9 mouse cellular contexts compared by ENCODE assay signal in the genomic region with DNA sequence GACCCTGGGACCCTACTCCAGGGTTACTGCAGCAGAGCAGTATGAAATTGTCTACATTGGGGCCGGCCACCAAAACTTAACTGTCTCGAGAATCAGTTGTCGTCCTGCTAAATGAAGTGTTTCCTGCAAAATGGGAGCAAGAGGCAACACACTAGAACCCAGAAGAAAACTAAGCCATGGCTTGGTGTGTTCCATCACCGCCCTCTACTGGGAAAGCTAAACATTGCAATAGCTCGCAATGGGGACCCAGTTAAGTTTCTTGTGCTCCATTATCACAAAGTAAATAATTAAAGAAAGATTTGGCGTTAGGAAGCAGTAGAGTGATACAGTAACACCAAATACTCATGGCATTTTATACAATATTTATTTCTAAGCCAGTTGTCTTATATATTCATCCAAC.
A peak's percentile ranks its signal among the peaks of the same experiment; 100 is the strongest.
DNase-seq lines count a peak whose midpoint lies in the region; ATAC-seq and TF ChIP-seq lines count a peak whose summit lies in the region.
"Had no signal": no experiment of that assay in that cellular context is flagged by ENCODE, and none has a peak within 500 bp of the region (broad histone marks: within the 10 kb centered on the region; RNA-seq: fewer than 3 reads in every experiment).

No protein-coding gene starts in this region.

- H3K9me3 ChIP-seq in hindbrain, embryonic 11.5 days (ENCODE audit: control insufficient read depth, low read length), result no peaks in the 10 kb centered on the region
- no peaks in the 10 kb centered on the region for H3K9me3 ChIP-seq in hindbrain, embryonic 12.5 days (replicated peaks)
- H3K9me3 ChIP-seq in ES-Bruce4 (replicated peaks; ENCODE audit: control insufficient read depth, insufficient read depth, low read length, poor library complexity, severe bottlenecking), result no peaks in the 10 kb centered on the region
- H3K9me3 ChIP-seq in midbrain, postnatal 0 days (ENCODE audit: low read length), result no peaks in the 10 kb centered on the region
- H3K9me3 ChIP-seq: hindbrain, embryonic 15.5 days had no signal

- no peak for TF ChIP-seq POLR2A in ES-Bruce4 (IDR thresholded peaks at IDR 0.05; ENCODE audit: insufficient read depth, low read length)

- TF ChIP-seq CTCF in ES-Bruce4 (IDR thresholded peaks at IDR 0.05; ENCODE audit: low read depth, low read length), result peak; percentile 20
- TF ChIP-seq CTCF in left cerebral cortex, adult 2 months (IDR thresholded peaks at IDR 0.05), result peak; percentile 84
- peak; percentile 72 for TF ChIP-seq CTCF in midbrain, postnatal 0 days (IDR thresholded peaks at IDR 0.05)

- H3K9ac ChIP-seq in hindbrain, embryonic 11.5 days (ENCODE audit: low read depth, low read length), result no peak overlapping the region
- H3K9ac ChIP-seq in hindbrain, embryonic 12.5 days, result no peak overlapping the region
- H3K9ac ChIP-seq in ES-Bruce4 (ENCODE audit: low read depth, poor library complexity, severe bottlenecking), result no peak overlapping the region
- no peak overlapping the region for H3K9ac ChIP-seq in midbrain, postnatal 0 days (replicated peaks; ENCODE audit: low read length, poor library complexity, severe bottlenecking)
- H3K9ac ChIP-seq: hindbrain, embryonic 15.5 days had no signal

- intact Hi-C loops in heart, postnatal 14 days (cut with DNase I), result loop anchor here (1.0 to 5.0 kb wide), 2 partner anchors 73 to 219 kb away; no protein-coding TSS in a partner anchor
- intact Hi-C loops in left cerebral cortex, adult 2 months (cut with DNase I), result loop anchor here (1.0 kb wide), 1 partner anchor 73 kb away; no protein-coding TSS in a partner anchor

- WGBS in hindbrain, embryonic 11.5 days, result 34% methylated on average over 6 of the region's 6 CpGs
- WGBS in hindbrain, embryonic 12.5 days, result 30% methylated on average over 6 of the region's 6 CpGs
- 35% methylated on average over 6 of the region's 6 CpGs for WGBS in midbrain, postnatal 0 days

- H3K27me3 ChIP-seq in hindbrain, embryonic 11.5 days (ENCODE audit: control insufficient read depth, insufficient read depth, low read length), result no peaks in the 10 kb centered on the region
- H3K27me3 ChIP-seq in hindbrain, embryonic 12.5 days, result no peaks in the 10 kb centered on the region
- H3K27me3 ChIP-seq in ES-Bruce4 (ENCODE audit: control insufficient read depth, insufficient read depth, low read length, poor library complexity, severe bottlenecking), result no peaks in the 10 kb centered on the region
- H3K27me3 ChIP-seq in midbrain, postnatal 0 days (ENCODE audit: insufficient read depth, low read length), result no peaks in the 10 kb centered on the region
- H3K27me3 ChIP-seq: hindbrain, embryonic 15.5 days had no signal

- no peak overlapping the region for H3K27ac ChIP-seq in hindbrain, embryonic 11.5 days (ENCODE audit: low read depth, low read length)
- H3K27ac ChIP-seq in hindbrain, embryonic 12.5 days, result no peak overlapping the region
- no peak overlapping the region for H3K27ac ChIP-seq in ES-Bruce4 (ENCODE audit: insufficient read depth, low read length)
- H3K27ac ChIP-seq in left cerebral cortex, adult 2 months, result no peak overlapping the region
- H3K27ac ChIP-seq in midbrain, postnatal 0 days (ENCODE audit: low read depth, low read length), result no peak overlapping the region
- H3K27ac ChIP-seq: hindbrain, embryonic 15.5 days had no signal

- no peak overlapping the region for H3K4me3 ChIP-seq in hindbrain, embryonic 11.5 days (ENCODE audit: low read depth, low read length)
- no peak overlapping the region for H3K4me3 ChIP-seq in hindbrain, embryonic 12.5 days
- H3K4me3 ChIP-seq in ES-Bruce4 (ENCODE audit: low read depth, low read length), result no peak overlapping the region
- H3K4me3 ChIP-seq in left cerebral cortex, adult 2 months, result no peak overlapping the region
- no peak overlapping the region for H3K4me3 ChIP-seq in midbrain, postnatal 0 days (ENCODE audit: low read depth, low read length)
- H3K4me3 ChIP-seq: hindbrain, embryonic 15.5 days had no signal

- no peak overlapping the region for H3K4me2 ChIP-seq in hindbrain, embryonic 11.5 days (replicated peaks; ENCODE audit: low read depth, low read length)
- H3K4me2 ChIP-seq in hindbrain, embryonic 12.5 days (replicated peaks), result no peak overlapping the region
- no peak overlapping the region for H3K4me2 ChIP-seq in midbrain, postnatal 0 days (ENCODE audit: low read depth, low read length, poor library complexity, severe bottlenecking)
- H3K4me2 ChIP-seq: hindbrain, embryonic 15.5 days had no signal

- peak; percentile 66 for DNase-seq in hindbrain, embryonic 11.5 days (ENCODE audit: low spot score)
- DNase-seq in cerebellum, adult 11-12 months, result peak; percentile 21
- DNase-seq in heart, postnatal 14 days, result peak; percentile 48 to 58
- DNase-seq in left cerebral cortex, adult 2 months (ENCODE audit: extremely low spot score in 1 of 2, low spot score in 2 of 2), result peak; percentile 56 to 71
- peak; percentile 30 for DNase-seq in midbrain, postnatal 0 days (ENCODE audit: low spot score)

- H3K36me3 ChIP-seq in hindbrain, embryonic 11.5 days (ENCODE audit: control insufficient read depth, insufficient read depth, low read length), result no peaks in the 10 kb centered on the region
- H3K36me3 ChIP-seq in hindbrain, embryonic 12.5 days, result no peaks in the 10 kb centered on the region
- no peaks in the 10 kb centered on the region for H3K36me3 ChIP-seq in ES-Bruce4 (ENCODE audit: control insufficient read depth, insufficient read depth, low read length, poor library complexity, severe bottlenecking)
- no peaks in the 10 kb centered on the region for H3K36me3 ChIP-seq in midbrain, postnatal 0 days (ENCODE audit: insufficient read depth, low read length)
- H3K36me3 ChIP-seq: hindbrain, embryonic 15.5 days had no signal

- H3K4me1 ChIP-seq in hindbrain, embryonic 11.5 days (replicated peaks; ENCODE audit: control insufficient read depth, insufficient read depth, low read length), result no peaks in the 10 kb centered on the region
- H3K4me1 ChIP-seq in hindbrain, embryonic 12.5 days, result no peaks in the 10 kb centered on the region
- no peaks in the 10 kb centered on the region for H3K4me1 ChIP-seq in ES-Bruce4 (ENCODE audit: control insufficient read depth, insufficient read depth, low read length)
- no peaks in the 10 kb centered on the region for H3K4me1 ChIP-seq in midbrain, postnatal 0 days (ENCODE audit: insufficient read depth, low read length)
- H3K4me1 ChIP-seq: hindbrain, embryonic 15.5 days had no signal

- TF ChIP-seq EP300 in ES-Bruce4 (IDR thresholded peaks at IDR 0.05; ENCODE audit: insufficient read depth, low read depth, low read length), result no peak

- no peak for ATAC-seq in hindbrain, embryonic 11.5 days (ENCODE audit: low FRiP score)
- no peak for ATAC-seq in hindbrain, embryonic 12.5 days (ENCODE audit: low FRiP score)
- no peak for ATAC-seq in midbrain, postnatal 0 days (ENCODE audit: low FRiP score)
- no peak for ATAC-seq in activated CD4-positive, CD25-positive, alpha-beta regulatory T cell, adult 4 months

Comparison
In these comparisons a context has a peak if more than half of its experiments do, and no peak if none do; other contexts are left out.
1. CTCF ChIP-seq: peak in every context shown above with its lines; median percentile 84 in left cerebral cortex, adult 2 months; 72 in midbrain, postnatal 0 days; 20 in ES-Bruce4.